Mouse (Mus musculus): ENCODE measurements around the gene A730009L09Rik. TPM values are rescaled to one million over a fixed set of nuclear protein-coding genes. Genes with fewer than 3 reads are reported as not detected.

Gene A730009L09Rik
- 0.16 and 0.43 TPM in 2 replicates for polyA plus RNA-seq (2015; fragmentation: Nextera tagmentation; extraction: Ambion mirVana)

- WGBS = 44% methylated on average over 8 of the region's 8 CpGs
- Histone ChIP-seq H3K27me3 (replicated peaks; ENCODE audit: control insufficient read depth, insufficient read depth, low read length) (no peaks in the 10 kb centered on the region), H3K9me3 (ENCODE audit: control insufficient read depth, low read length) (no peaks in the 10 kb centered on the region), H3K27ac (ENCODE audit: low read depth, low read length) (no peak within 1 kb of the TSS), H3K4me1 (ENCODE audit: control insufficient read depth, insufficient read depth, low read depth, low read length) (no peaks in the 10 kb centered on the region), H3K4me2 (ENCODE audit: low read length) (peak within 1 kb of the TSS; percentile 13; the same call in 1 of the 2 replicates), H3K36me3 (ENCODE audit: control insufficient read depth, insufficient read depth, low read length) (no peaks in the 10 kb centered on the region), H3K9ac (ENCODE audit: low read depth, low read length) (no peak within 1 kb of the TSS), H3K4me3 (ENCODE audit: low read length) (no peak within 1 kb of the TSS)
- no peak for ATAC-seq
Observed at GRCm38 (mm10) chr16:84514821-84515220, at the start of gene A730009L09Rik. TSS of gene A730009L09Rik (plus strand) at chr16:84515121.

GRCm38 (mm10) chr16:84465581-84466165 lies 49.2 kb upstream of the A730009L09Rik start:
- no peak overlapping the region for H3K4me3 ChIP-seq (ENCODE audit: low read length)
- no peak overlapping the region for H3K27ac ChIP-seq (ENCODE audit: low read depth, low read length)
- no peaks in the 10 kb centered on the region for H3K27me3 ChIP-seq (replicated peaks; ENCODE audit: control insufficient read depth, insufficient read depth, low read length)
- H3K36me3 ChIP-seq (ENCODE audit: control insufficient read depth, insufficient read depth, low read length) = no peaks in the 10 kb centered on the region
- 60% methylated on average over 6 of the region's 6 CpGs for WGBS
- no peak for ATAC-seq
- H3K4me1 ChIP-seq (ENCODE audit: control insufficient read depth, insufficient read depth, low read depth, low read length) = no peaks in the 10 kb centered on the region
- H3K9ac ChIP-seq (ENCODE audit: low read depth, low read length) = no peak overlapping the region
- H3K4me2 ChIP-seq (ENCODE audit: low read length) = no peak overlapping the region
- no peaks in the 10 kb centered on the region for H3K9me3 ChIP-seq (ENCODE audit: control insufficient read depth, low read length)

- Histone ChIP-seq H3K9ac (ENCODE audit: low read depth, low read length) (no peak overlapping the region), H3K27ac (ENCODE audit: low read depth, low read length) (no peak overlapping the region), H3K4me2 (ENCODE audit: low read length) (no peak overlapping the region), H3K4me1 (ENCODE audit: control insufficient read depth, insufficient read depth, low read depth, low read length) (no peaks in the 10 kb centered on the region), H3K4me3 (ENCODE audit: low read length) (no peak overlapping the region), H3K9me3 (ENCODE audit: control insufficient read depth, low read length) (no peaks in the 10 kb centered on the region), H3K27me3 (replicated peaks; ENCODE audit: control insufficient read depth, insufficient read depth, low read length) (no peaks in the 10 kb centered on the region), H3K36me3 (ENCODE audit: control insufficient read depth, insufficient read depth, low read length) (no peaks in the 10 kb centered on the region)
- WGBS = 33% methylated on average over 1 of the region's 1 CpGs
- ATAC-seq = no peak
Observed at GRCm38 (mm10) chr16:84468898-84469297, 46.0 kb upstream of the A730009L09Rik start.

GRCm38 (mm10) chr16:84469994-84470393 lies 44.9 kb upstream of the A730009L09Rik start:
- 55% methylated on average over 1 of the region's 1 CpGs for WGBS
- 0 out of 2 replicates have a peak, but pooled peaks have one; percentile 20 for ATAC-seq
- Histone ChIP-seq H3K36me3 (ENCODE audit: control insufficient read depth, insufficient read depth, low read length) (no peaks in the 10 kb centered on the region), H3K9me3 (ENCODE audit: control insufficient read depth, low read length) (no peaks in the 10 kb centered on the region), H3K4me3 (ENCODE audit: low read length) (no peak overlapping the region), H3K4me1 (ENCODE audit: control insufficient read depth, insufficient read depth, low read depth, low read length) (no peaks in the 10 kb centered on the region), H3K27me3 (replicated peaks; ENCODE audit: control insufficient read depth, insufficient read depth, low read length) (no peaks in the 10 kb centered on the region), H3K27ac (ENCODE audit: low read depth, low read length) (no peak overlapping the region), H3K9ac (ENCODE audit: low read depth, low read length) (no peak overlapping the region), H3K4me2 (ENCODE audit: low read length) (no peak overlapping the region)

GRCm38 (mm10) chr16:84473406-84473805 lies 41.5 kb upstream of the A730009L09Rik start:
- no peak overlapping the region for H3K27ac ChIP-seq (ENCODE audit: low read depth, low read length)
- H3K4me2 ChIP-seq (ENCODE audit: low read length) = no peak overlapping the region
- no peaks in the 10 kb centered on the region for H3K27me3 ChIP-seq (replicated peaks; ENCODE audit: control insufficient read depth, insufficient read depth, low read length)
- 58% methylated on average over 6 of the region's 6 CpGs for WGBS
- H3K9me3 ChIP-seq (ENCODE audit: control insufficient read depth, low read length) = no peaks in the 10 kb centered on the region
- no peaks in the 10 kb centered on the region for H3K36me3 ChIP-seq (ENCODE audit: control insufficient read depth, insufficient read depth, low read length)
- H3K4me3 ChIP-seq (ENCODE audit: low read length) = no peak overlapping the region
- no peak for ATAC-seq
- no peak overlapping the region for H3K9ac ChIP-seq (ENCODE audit: low read depth, low read length)
- no peaks in the 10 kb centered on the region for H3K4me1 ChIP-seq (ENCODE audit: control insufficient read depth, insufficient read depth, low read depth, low read length)

- Histone ChIP-seq H3K36me3 (ENCODE audit: control insufficient read depth, insufficient read depth, low read length) (no peaks in the 10 kb centered on the region), H3K9ac (ENCODE audit: low read depth, low read length) (no peak overlapping the region), H3K4me2 (ENCODE audit: low read length) (no peak overlapping the region), H3K9me3 (ENCODE audit: control insufficient read depth, low read length) (no peaks in the 10 kb centered on the region), H3K4me3 (ENCODE audit: low read length) (no peak overlapping the region), H3K4me1 (ENCODE audit: control insufficient read depth, insufficient read depth, low read depth, low read length) (no peaks in the 10 kb centered on the region), H3K27me3 (replicated peaks; ENCODE audit: control insufficient read depth, insufficient read depth, low read length) (no peaks in the 10 kb centered on the region), H3K27ac (ENCODE audit: low read depth, low read length) (no peak overlapping the region)
- WGBS = 84% methylated on average over 4 of the region's 4 CpGs
- ATAC-seq = no peak
Observed at GRCm38 (mm10) chr16:84474712-84475111, 40.2 kb upstream of the A730009L09Rik start.

GRCm38 (mm10) chr16:84476948-84477347 lies 38.0 kb upstream of the A730009L09Rik start:
- Histone ChIP-seq H3K4me2 (ENCODE audit: low read length) (no peak overlapping the region), H3K27me3 (replicated peaks; ENCODE audit: control insufficient read depth, insufficient read depth, low read length) (no peaks in the 10 kb centered on the region), H3K9ac (ENCODE audit: low read depth, low read length) (no peak overlapping the region), H3K4me1 (ENCODE audit: control insufficient read depth, insufficient read depth, low read depth, low read length) (no peaks in the 10 kb centered on the region), H3K9me3 (ENCODE audit: control insufficient read depth, low read length) (no peaks in the 10 kb centered on the region), H3K4me3 (ENCODE audit: low read length) (no peak overlapping the region), H3K36me3 (ENCODE audit: control insufficient read depth, insufficient read depth, low read length) (no peaks in the 10 kb centered on the region), H3K27ac (ENCODE audit: low read depth, low read length) (no peak overlapping the region)
- no peak for ATAC-seq
- WGBS = 84% methylated on average over 5 of the region's 5 CpGs

GRCm38 (mm10) chr16:84477528-84477927 lies 37.4 kb upstream of the A730009L09Rik start:
- Histone ChIP-seq H3K4me2 (ENCODE audit: low read length) (no peak overlapping the region), H3K27ac (ENCODE audit: low read depth, low read length) (no peak overlapping the region), H3K27me3 (replicated peaks; ENCODE audit: control insufficient read depth, insufficient read depth, low read length) (no peaks in the 10 kb centered on the region), H3K36me3 (ENCODE audit: control insufficient read depth, insufficient read depth, low read length) (no peaks in the 10 kb centered on the region), H3K9ac (ENCODE audit: low read depth, low read length) (no peak overlapping the region), H3K4me3 (ENCODE audit: low read length) (no peak overlapping the region), H3K4me1 (ENCODE audit: control insufficient read depth, insufficient read depth, low read depth, low read length) (no peaks in the 10 kb centered on the region), H3K9me3 (ENCODE audit: control insufficient read depth, low read length) (no peaks in the 10 kb centered on the region)
- WGBS = 82% methylated on average over 1 of the region's 1 CpGs
- ATAC-seq = no peak

GRCm38 (mm10) chr16:84477952-84478351 lies 37.0 kb upstream of the A730009L09Rik start:
- H3K9me3 ChIP-seq (ENCODE audit: control insufficient read depth, low read length) = no peaks in the 10 kb centered on the region
- H3K27me3 ChIP-seq (replicated peaks; ENCODE audit: control insufficient read depth, insufficient read depth, low read length) = no peaks in the 10 kb centered on the region
- H3K4me3 ChIP-seq (ENCODE audit: low read length) = no peak overlapping the region
- no peak overlapping the region for H3K9ac ChIP-seq (ENCODE audit: low read depth, low read length)
- no peak for ATAC-seq
- no peak overlapping the region for H3K4me2 ChIP-seq (ENCODE audit: low read length)
- no peak overlapping the region for H3K27ac ChIP-seq (ENCODE audit: low read depth, low read length)
- no peaks in the 10 kb centered on the region for H3K4me1 ChIP-seq (ENCODE audit: control insufficient read depth, insufficient read depth, low read depth, low read length)
- 87% methylated on average over 6 of the region's 6 CpGs for WGBS
- no peaks in the 10 kb centered on the region for H3K36me3 ChIP-seq (ENCODE audit: control insufficient read depth, insufficient read depth, low read length)
